Mouse (Mus musculus): ENCODE measurements around the gene Unkl. TPM values are rescaled to one million over a fixed set of nuclear protein-coding genes. Genes with fewer than 3 reads are reported as not detected.

Unkl gene
- polyA plus RNA-seq, 1 experiment, result 1.8 TPM

GRCm38 (mm10) chr17:25164770-25165169 is 23.4 kb upstream of the Unkl start:
- H3K36me3 ChIP-seq (ENCODE audit: control insufficient read depth, insufficient read depth), result peaks cover 14% of the 10 kb centered on the region
- H3K27me3 ChIP-seq (ENCODE audit: control insufficient read depth, insufficient read depth, insufficient read length), result peaks cover 3% of the 10 kb centered on the region
- no peak overlapping the region for H3ac ChIP-seq (ENCODE audit: control insufficient read depth, insufficient read length, low read depth)
- no peaks in the 10 kb centered on the region for H3K79me3 ChIP-seq (ENCODE audit: low read depth)
- no peaks in the 10 kb centered on the region for H3K79me2 ChIP-seq (ENCODE audit: control insufficient read depth, insufficient read depth)
- TF ChIP-seq CEBPB (IDR thresholded peaks at IDR 0.05; ENCODE audit: low read depth) (no peak), MAX (IDR thresholded peaks at IDR 0.05) (no peak), MYOG (IDR thresholded peaks at IDR 0.05; ENCODE audit: control insufficient read depth, extremely low read depth, insufficient read length) (no peak), CTCF (IDR thresholded peaks at IDR 0.05; ENCODE audit: control insufficient read depth, insufficient read depth, insufficient read length) (no peak), MYOD1 (IDR thresholded peaks at IDR 0.05; ENCODE audit: control insufficient read depth, insufficient read length, low read depth) (no peak), FOSL1 (IDR thresholded peaks at IDR 0.05; ENCODE audit: insufficient read depth, low read length, poor library complexity, severe bottlenecking) (no peak), USF1 (IDR thresholded peaks at IDR 0.05; ENCODE audit: low read depth) (no peak)
- H3K4me3 ChIP-seq (ENCODE audit: insufficient read depth, poor library complexity, severe bottlenecking), result no peak overlapping the region

DNA sequence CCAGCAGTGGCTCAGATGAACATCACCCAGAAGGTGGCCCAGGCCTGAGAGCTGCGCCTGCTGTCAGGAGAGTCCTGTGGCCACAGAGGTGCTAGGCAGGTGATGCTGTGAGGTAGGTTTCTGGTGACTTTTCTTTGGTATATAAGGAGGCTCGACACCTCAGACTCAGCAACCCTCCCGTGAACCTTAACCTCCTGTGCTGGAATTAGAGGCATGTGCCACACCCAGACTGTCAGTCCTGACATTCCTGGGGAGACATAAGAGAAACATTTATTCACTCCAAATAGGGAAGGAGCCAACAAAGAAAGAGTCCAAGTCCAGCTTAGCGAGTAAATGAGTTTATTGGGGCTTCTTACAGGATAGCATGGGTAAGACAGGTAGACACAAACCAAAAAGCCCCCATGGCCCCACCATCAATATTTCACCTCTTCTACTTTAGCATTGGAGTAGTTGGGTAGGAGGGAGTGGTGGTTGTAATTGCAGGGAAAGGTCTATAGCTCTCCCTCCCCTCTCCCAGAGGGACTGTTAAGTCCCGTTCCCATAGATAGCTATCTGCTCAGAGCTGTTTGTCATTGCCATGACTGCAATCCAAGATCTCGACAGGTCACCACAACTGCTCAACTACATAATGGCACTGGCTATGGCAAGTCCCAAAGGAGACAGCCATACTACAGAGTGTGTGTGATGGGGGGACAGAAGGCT is 22.1 kb upstream of the Unkl start:
- Histone ChIP-seq H3K27me3 (ENCODE audit: control insufficient read depth, insufficient read depth, insufficient read length) (peaks cover 7% of the 10 kb centered on the region), H3K79me2 (ENCODE audit: control insufficient read depth, insufficient read depth) (no peaks in the 10 kb centered on the region), H3K79me3 (ENCODE audit: low read depth) (no peaks in the 10 kb centered on the region), H3ac (ENCODE audit: control insufficient read depth, insufficient read length, low read depth) (no peak overlapping the region), H3K36me3 (ENCODE audit: control insufficient read depth, insufficient read depth) (no peaks in the 10 kb centered on the region), H3K4me3 (ENCODE audit: insufficient read depth, poor library complexity, severe bottlenecking) (no peak overlapping the region)
- TF ChIP-seq MYOD1 (IDR thresholded peaks at IDR 0.05; ENCODE audit: control insufficient read depth, insufficient read length, low read depth), result no peak
- no peak for TF ChIP-seq CEBPB (IDR thresholded peaks at IDR 0.05; ENCODE audit: low read depth)
- no peak for TF ChIP-seq MAX (IDR thresholded peaks at IDR 0.05)
- TF ChIP-seq FOSL1 (IDR thresholded peaks at IDR 0.05; ENCODE audit: insufficient read depth, low read length, poor library complexity, severe bottlenecking), result no peak
- TF ChIP-seq CTCF (IDR thresholded peaks at IDR 0.05; ENCODE audit: control insufficient read depth, insufficient read depth, insufficient read length), result no peak
- no peak for TF ChIP-seq MYOG (IDR thresholded peaks at IDR 0.05; ENCODE audit: control insufficient read depth, extremely low read depth, insufficient read length)
- TF ChIP-seq USF1 (IDR thresholded peaks at IDR 0.05; ENCODE audit: low read depth), result no peak

DNA sequence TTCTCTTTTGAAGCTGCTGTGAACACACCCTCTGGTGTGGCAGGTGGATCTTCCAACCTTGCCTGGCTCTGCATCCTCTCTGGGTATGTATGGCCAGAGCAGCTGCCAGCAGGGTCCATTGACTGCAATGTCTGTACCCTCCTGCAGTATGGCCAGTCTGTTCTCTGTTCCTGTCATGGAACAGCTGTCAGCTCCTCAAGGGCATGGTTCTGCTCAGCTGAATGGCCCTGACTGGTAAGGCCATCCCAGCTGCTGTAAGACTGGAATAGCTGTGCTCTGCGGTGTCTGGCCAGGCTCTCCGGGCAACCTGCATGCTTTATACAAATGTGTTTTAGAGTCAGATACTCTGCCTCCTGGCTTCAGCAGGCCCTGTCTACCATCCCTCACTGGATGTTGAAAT is 18.5 kb upstream of the Unkl start:
- Histone ChIP-seq H3ac (ENCODE audit: control insufficient read depth, insufficient read length, low read depth) (no peak overlapping the region), H3K79me3 (ENCODE audit: low read depth) (no peaks in the 10 kb centered on the region), H3K36me3 (ENCODE audit: control insufficient read depth, insufficient read depth) (no peaks in the 10 kb centered on the region), H3K4me3 (ENCODE audit: insufficient read depth, poor library complexity, severe bottlenecking) (no peak overlapping the region), H3K79me2 (ENCODE audit: control insufficient read depth, insufficient read depth) (no peaks in the 10 kb centered on the region), H3K27me3 (ENCODE audit: control insufficient read depth, insufficient read depth, insufficient read length) (peaks cover 28% of the 10 kb centered on the region)
- TF ChIP-seq CTCF (IDR thresholded peaks at IDR 0.05; ENCODE audit: control insufficient read depth, insufficient read depth, insufficient read length) (no peak), FOSL1 (IDR thresholded peaks at IDR 0.05; ENCODE audit: insufficient read depth, low read length, poor library complexity, severe bottlenecking) (no peak), USF1 (IDR thresholded peaks at IDR 0.05; ENCODE audit: low read depth) (no peak), MYOG (IDR thresholded peaks at IDR 0.05; ENCODE audit: control insufficient read depth, extremely low read depth, insufficient read length) (no peak), MYOD1 (IDR thresholded peaks at IDR 0.05; ENCODE audit: control insufficient read depth, insufficient read length, low read depth) (no peak), MAX (IDR thresholded peaks at IDR 0.05) (no peak), CEBPB (IDR thresholded peaks at IDR 0.05; ENCODE audit: low read depth) (no peak)

- no peak for TF ChIP-seq MAX (IDR thresholded peaks at IDR 0.05)
- TF ChIP-seq FOSL1 (IDR thresholded peaks at IDR 0.05; ENCODE audit: insufficient read depth, low read length, poor library complexity, severe bottlenecking), result no peak
- TF ChIP-seq MYOG (IDR thresholded peaks at IDR 0.05; ENCODE audit: control insufficient read depth, extremely low read depth, insufficient read length), result no peak
- TF ChIP-seq MYOD1 (IDR thresholded peaks at IDR 0.05; ENCODE audit: control insufficient read depth, insufficient read length, low read depth), result no peak
- TF ChIP-seq USF1 (IDR thresholded peaks at IDR 0.05; ENCODE audit: low read depth), result no peak
- no peak for TF ChIP-seq CTCF (IDR thresholded peaks at IDR 0.05; ENCODE audit: control insufficient read depth, insufficient read depth, insufficient read length)
- TF ChIP-seq CEBPB (IDR thresholded peaks at IDR 0.05; ENCODE audit: low read depth), result no peak
- no peak overlapping the region for H3K4me3 ChIP-seq (ENCODE audit: insufficient read depth, poor library complexity, severe bottlenecking)
- H3K36me3 ChIP-seq (ENCODE audit: control insufficient read depth, insufficient read depth), result no peaks in the 10 kb centered on the region
- H3K79me2 ChIP-seq (ENCODE audit: control insufficient read depth, insufficient read depth), result no peaks in the 10 kb centered on the region
- H3K79me3 ChIP-seq (ENCODE audit: low read depth), result no peaks in the 10 kb centered on the region
- peaks cover 52% of the 10 kb centered on the region for H3K27me3 ChIP-seq (ENCODE audit: control insufficient read depth, insufficient read depth, insufficient read length)
- no peak overlapping the region for H3ac ChIP-seq (ENCODE audit: control insufficient read depth, insufficient read length, low read depth)
Measured at GRCm38 (mm10) chr17:25172558-25172957, 15.6 kb upstream of the Unkl start.

- no peaks in the 10 kb centered on the region for H3K79me3 ChIP-seq (ENCODE audit: low read depth)
- no peak within 1 kb of the TSS for H3K4me3 ChIP-seq (ENCODE audit: insufficient read depth, poor library complexity, severe bottlenecking)
- peaks cover 62% of the 10 kb centered on the region for H3K27me3 ChIP-seq (ENCODE audit: control insufficient read depth, insufficient read depth, insufficient read length)
- no peaks in the 10 kb centered on the region for H3K79me2 ChIP-seq (ENCODE audit: control insufficient read depth, insufficient read depth)
- H3K36me3 ChIP-seq (ENCODE audit: control insufficient read depth, insufficient read depth), result no peaks in the 10 kb centered on the region
- no peak within 1 kb of the TSS for H3ac ChIP-seq (ENCODE audit: control insufficient read depth, insufficient read length, low read depth)
- TF ChIP-seq MYOG (IDR thresholded peaks at IDR 0.05; ENCODE audit: control insufficient read depth, extremely low read depth, insufficient read length) (no peak), CEBPB (IDR thresholded peaks at IDR 0.05; ENCODE audit: low read depth) (no peak), MAX (IDR thresholded peaks at IDR 0.05) (no peak), FOSL1 (IDR thresholded peaks at IDR 0.05; ENCODE audit: insufficient read depth, low read length, poor library complexity, severe bottlenecking) (no peak), MYOD1 (IDR thresholded peaks at IDR 0.05; ENCODE audit: control insufficient read depth, insufficient read length, low read depth) (no peak), USF1 (IDR thresholded peaks at IDR 0.05; ENCODE audit: low read depth) (no peak), CTCF (IDR thresholded peaks at IDR 0.05; ENCODE audit: control insufficient read depth, insufficient read depth, insufficient read length) (no peak)
Measured at GRCm38 (mm10) chr17:25175411-25175810, 12.8 kb upstream of the Unkl start, which contains the start of gene Gm38655. Gene Gm38655, minus strand, starts transcription at chr17:25175471.

Data from C2C12 (cell line).